Mouse (Mus musculus) frontal cortex, postnatal 10 days (tissue): ENCODE results near the gene Ube2j2.

ENCODE experiments used
- DNase-seq, 2 experiments: peaks; one replicate each; pipeline ENCODE4 v3.0.0; 2022; ENCODE audit warnings: low spot score in 2 of 2, mixed read lengths in 1 of 2

The Ube2j2 gene

DNA sequence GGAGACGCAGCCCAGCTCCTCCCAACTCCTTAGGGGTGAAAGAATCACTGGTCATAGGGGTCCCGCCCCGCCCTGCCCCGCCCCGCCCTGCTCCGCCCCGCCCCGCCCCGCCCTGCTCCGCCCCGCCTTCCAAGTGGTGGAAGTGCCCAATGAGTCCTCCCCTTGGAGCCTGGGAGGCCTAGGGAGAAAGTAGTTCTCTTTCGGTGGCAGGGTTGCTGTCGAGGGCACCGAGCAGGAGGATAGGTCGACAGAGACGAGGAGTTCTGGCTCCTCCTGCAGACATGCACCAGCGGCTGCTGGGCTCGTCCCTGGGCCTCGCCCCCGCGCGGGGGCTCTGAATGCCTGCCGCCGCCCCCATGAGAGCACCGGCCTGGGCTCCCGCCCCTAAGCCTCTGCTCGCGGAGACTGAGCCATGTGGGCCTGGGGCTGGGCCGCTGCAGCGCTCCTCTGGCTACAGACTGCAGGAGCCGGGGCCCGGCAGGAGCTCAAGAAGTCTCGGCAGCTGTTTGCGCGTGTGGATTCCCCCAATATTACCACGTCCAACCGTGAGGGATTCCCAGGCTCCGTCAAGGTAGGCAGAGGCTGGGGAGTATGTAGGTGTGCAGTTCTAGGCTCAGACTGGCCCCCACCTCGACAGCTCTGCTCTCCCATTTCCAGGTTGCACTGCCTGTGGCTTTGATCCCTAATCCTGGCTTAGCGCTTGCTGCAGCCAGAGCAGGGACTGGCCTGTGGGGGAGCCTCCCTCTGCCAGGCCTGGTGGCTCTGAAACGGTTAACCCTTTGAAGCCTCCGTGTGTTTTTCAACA, 18.7 kb downstream of the Ube2j2 start, which contains the start of gene C1qtnf12:
Gene C1qtnf12, plus strand, starts transcription at position 152 of the 805 bp plus-strand sequence.
- DNase-seq, result peak in 1 of 2 experiments; percentile 20

DNA sequence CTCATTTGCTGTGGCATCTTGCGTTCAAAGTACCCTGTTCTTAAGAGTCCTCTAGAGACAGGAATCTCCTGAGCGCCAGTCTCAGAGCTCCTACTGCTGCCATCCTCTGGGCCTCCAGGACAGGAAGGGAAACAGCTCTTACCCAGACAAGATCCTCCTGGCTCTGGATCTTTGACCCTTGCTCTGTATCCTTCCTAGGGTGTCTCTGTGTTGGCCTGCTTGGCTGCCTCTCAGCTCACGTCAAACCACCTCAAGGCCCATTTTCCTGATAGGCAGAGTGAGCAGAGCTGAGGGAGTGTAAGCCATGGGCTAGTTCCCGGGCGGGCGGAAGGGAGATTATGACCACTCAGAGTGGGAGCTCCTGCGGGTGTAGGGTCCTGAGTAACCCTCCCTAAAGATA, 19.5 kb downstream of the Ube2j2 start:
- no peak for DNase-seq

DNA sequence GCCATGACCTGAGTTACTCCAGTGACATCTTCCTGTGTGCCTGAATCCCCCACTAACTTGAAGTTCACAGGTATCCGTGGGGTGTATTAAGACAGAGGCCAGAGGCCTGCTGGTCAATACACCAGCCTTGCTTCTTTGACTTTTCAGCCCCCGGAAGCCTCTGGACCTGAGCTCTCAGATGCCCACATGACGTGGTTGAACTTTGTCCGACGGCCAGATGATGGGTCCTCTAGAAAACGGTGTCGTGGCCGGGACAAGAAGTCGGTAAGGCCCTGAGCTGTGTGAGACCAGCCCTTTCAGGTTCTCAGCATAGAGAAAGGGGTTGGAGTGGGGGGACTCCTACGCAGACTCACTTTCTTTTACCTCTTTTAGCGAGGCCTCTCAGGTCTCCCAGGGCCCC, 20.8 kb downstream of the Ube2j2 start:
- DNase-seq, result no peak

DNA sequence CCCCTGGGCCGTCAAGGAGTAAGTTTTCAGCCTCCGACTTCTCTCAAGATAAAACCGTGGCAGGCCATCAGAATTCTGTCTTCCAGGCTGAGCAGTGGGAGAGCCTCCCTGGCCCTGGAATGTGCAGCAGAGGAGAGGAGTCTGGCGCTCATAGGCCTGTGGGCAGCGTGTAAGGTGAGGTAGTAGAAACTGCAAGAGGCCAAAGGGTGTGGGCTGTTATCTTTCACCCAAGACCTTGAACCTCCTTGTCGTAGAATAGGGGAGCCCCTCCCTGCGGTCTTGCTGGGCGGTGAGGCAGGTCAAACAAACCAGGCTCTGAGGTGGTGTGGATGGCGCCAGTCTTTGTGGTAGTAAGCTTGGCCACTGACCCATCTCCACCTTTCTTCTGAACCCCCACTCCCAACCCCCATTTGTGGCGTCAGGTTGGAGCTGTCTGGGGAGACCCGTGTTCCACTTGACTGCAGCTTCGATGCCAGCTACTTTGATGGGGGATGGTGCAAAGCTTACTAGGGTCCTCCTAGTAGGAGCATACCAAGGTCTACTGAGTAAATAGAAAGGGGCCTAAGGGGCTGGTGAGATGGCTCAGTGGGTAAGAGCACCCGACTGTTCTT, 25.5 kb downstream of the Ube2j2 start:
- DNase-seq, result no peak

DNA sequence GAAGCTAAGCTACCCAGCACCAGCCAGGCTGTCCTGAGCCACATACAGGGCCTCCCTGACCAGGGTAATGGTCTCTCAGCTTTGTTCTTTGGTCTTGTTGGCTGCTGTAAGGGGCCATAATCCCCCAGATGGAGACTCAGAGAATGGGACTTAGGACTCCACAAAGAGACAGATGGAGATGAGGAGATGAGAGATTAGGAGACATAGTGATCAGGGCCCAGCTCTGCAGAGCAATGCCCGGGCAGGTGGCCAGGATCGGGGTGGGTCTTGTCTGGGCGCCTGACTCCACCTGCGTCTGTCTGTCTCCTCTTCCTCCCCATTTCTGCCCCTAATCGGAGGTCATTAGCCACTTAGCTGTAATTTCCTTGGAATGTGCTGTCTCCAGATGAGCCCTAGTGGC, 26.7 kb downstream of the Ube2j2 start:
- DNase-seq, result no peak

DNA sequence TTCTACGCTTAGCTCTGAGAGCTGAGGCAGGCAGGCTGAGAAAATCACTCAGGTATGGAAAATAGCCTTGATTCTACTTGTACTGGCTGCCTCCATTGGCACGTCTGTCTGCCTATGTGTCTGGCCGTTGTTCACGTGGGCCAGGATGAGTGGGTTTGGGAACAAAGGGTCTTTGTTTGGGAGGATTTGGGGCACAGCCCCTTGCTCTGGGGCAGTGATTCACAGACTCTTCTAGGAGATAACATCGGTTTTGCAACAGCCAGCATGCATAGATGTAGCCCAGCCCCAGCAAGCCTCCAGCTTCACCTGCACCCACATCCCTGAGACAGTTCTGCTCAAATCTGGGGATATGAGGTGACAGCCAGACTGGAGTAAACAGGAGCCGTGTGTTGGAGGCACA, 29.0 kb downstream of the Ube2j2 start:
- no peak for DNase-seq

DNA sequence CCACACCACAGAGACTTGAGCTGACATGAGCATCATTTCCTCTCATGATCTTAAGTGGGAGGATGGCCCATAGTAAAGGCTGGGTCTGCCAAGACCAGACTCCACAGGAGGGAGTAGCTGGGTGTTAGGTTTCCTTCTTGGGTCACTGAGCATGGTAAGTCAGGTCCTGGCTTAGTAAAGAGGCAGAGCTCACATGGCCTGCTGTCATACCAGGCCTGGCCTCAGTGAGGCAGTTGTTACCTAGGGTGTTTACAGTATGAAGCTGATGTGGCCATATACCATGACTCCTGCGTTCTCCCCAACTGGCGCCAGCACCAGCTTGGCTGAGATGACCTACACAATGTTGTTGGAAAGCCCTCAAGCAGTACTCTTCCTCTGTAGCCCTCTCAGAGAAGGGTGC, 29.6 kb downstream of the Ube2j2 start:
- no peak for DNase-seq

DNA sequence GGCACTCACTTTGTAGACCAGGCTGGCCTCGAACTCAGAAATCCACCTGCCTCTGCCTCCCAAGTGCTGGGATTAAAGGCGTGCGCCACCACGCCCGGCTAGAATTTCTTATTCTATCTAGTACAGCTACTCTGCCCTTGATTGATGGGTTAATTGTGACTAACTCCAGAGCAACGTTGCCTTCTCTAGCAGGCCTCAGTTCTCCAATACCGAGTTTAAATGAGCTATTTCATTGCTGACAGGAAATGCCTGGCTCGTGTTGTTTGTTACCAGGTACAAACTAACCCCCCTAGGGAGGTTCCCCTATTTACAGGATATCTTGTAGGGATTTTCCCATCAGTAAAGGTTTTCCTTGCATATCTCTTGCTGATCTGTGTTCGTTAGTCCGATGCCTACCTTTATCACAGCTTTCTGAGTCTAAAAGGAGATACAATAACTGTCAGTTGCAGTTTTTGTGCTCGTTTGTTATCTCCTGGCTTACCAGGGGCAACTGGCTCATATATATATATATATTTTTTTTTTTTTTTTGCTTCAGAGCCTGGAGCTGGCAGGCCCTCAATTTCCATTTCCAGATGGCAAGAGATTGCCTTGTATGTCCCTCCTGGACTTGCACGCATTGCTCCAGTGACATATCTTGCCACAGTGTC, 37.9 kb downstream of the Ube2j2 start:
- DNase-seq, result no peak

DNA sequence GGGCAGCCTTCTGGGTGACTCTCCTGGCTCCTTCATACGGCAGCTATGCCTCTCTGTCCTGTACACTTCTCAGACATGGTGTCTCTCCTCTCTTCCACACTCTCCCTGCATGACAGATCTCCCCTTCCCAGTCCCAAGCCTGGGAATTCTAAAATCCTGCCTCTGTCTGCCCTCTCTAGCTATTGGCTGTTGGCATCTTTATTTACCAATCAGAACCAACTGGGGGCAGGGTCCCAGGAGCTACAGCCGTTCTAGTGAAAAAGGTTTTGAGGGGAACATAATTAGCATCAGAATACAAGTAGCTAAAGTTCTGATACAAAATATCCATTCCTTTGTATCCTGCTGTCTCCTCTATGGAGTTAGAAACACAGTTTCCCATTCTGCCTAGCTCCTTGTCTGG, 40.2 kb downstream of the Ube2j2 start:
- no peak for DNase-seq

DNA sequence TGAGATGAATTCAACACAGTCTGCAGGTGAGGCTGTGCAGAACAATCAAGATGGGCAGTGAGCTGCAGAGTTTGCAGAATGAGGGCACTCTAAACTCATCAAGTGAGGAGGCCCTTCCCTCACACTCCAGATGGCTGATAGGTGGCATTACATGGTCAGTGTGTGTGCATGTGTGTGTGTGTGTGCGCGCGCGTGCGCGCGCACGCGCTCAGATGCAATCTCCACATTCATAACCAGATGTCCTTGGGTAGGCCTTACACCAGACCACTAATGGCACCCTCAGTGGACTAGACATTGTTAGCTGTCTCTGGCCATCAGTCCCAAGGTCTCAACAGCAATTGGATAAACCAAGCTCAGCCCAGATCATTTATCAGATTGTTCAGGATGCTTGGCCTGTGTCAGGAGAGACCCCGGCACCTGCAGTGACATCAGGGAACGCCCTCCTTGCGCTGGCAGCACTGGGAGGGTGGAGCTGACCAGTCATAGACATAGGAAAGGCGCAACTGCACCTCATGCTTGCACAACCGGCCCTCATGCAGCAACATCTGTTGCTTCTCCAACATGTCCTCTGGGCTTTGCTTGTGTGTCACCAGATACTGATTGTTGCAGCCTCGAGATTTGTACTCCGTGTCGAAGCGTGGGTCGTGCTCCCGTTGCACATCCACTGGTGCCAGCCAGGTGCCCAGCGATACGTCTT, 47.7 kb downstream of the Ube2j2 start:
- no peak for DNase-seq

DNA sequence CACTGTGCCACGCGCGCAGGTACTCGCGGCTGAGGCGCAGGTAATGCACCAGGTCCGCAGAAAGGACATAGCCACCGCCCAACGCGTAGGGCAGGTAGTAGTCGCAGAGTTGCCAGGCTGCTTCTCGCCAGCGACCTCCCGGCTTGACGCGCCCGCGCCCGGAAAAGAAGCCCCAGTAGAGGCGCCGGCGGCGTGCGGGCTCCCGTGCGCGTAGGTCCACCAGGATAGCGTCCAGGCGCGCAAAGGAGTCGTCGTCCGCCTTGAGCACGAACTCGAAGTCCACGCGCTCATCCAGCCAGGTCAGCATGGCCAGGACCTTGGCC, 48.2 kb downstream of the Ube2j2 start:
- peak in 1 of 2 experiments; percentile 76 for DNase-seq

DNA sequence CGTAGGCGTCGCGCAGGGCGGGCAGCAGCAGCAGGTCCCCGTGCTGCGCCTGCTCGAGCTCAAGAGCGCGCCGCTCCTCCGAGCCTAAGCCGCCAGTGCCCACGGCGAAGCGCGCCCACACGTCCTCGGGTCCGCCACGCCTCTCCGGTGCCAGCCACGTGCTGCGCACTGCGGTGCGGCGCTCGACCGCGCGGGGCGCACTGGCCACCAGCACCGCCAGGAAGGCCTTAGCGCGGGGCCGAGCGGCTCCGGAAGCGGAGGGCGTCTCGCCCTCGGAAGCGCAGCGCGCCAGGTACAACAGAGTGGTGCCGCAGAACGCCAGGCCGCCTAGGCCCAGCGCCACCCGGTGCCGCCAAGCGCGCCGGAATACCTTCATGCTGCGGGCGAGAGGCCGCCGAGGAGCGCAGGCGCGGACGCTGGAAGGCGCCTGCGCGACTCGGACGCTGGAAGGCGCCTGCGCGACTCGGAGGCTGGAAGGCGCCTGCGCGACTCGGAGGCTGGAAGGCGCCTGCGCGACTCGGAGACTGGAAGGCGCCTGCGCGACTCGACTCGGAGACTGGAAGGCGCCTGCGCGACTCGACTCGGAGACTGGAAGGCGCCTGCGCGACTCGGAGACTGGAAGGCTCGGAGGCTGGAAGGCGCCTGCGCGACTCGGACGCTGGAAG, 48.7 kb downstream of the Ube2j2 start, which contains the start of the genes B3galt6 and Sdf4:
Gene B3galt6, minus strand, starts transcription at position 409 of the 665 bp plus-strand sequence.
Gene Sdf4, plus strand, starts transcription at position 632 of the 665 bp plus-strand sequence.
- DNase-seq, result peak in 1 of 2 experiments; percentile 87

DNA sequence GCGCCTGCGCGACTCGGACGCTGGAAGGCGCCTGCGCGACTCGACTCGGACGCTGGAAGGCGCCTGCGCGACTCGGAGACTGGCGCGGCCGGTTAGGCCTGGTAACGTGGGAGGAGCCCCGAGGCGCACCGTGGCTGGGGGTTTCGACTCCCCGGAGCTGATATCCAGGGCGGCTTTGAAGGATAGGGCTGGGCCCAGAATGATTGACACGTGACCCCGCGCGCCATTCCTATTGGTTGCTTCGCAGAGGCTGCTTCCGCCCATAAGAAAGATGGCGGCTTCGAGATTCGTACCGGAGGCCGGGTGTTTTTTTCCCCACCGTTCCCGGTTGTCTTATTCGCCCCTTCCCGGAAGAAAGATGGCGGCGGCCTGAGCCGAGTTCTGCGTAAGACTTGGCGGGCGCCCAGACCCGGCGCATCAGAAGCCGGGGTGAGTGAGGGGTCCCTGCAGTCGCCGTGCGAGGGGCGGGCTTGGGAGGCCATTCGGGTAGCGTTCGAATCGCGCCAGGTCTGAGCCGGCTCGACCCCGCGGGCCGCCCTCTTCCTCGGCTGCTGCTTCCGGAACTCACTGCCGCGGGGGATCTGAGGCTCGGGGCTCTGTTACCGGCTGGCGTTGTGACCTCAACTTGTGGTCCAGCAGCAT, 49.4 kb downstream of the Ube2j2 start:
- peak; percentile 91 to 94 for DNase-seq

DNA sequence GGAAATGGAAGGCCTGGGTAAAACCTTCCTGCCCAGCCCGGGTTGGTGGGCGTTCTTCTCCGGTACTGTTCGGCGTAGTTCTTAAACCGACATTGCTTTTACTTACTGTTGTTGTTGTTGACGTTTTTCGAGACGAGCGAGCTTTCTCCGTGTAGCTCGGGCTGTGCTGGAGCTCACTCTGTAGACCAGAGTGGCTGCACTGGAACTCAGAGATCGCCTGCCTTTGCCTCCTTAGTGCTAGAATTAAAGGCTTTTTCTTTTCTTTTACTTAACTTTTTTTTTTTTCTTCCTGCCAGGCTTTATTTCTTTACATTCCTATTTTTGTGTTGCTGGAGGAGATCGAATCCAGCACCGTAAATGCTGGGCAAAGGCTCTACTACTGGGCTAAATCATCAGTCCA, 50.0 kb downstream of the Ube2j2 start:
- DNase-seq, result no peak

DNA sequence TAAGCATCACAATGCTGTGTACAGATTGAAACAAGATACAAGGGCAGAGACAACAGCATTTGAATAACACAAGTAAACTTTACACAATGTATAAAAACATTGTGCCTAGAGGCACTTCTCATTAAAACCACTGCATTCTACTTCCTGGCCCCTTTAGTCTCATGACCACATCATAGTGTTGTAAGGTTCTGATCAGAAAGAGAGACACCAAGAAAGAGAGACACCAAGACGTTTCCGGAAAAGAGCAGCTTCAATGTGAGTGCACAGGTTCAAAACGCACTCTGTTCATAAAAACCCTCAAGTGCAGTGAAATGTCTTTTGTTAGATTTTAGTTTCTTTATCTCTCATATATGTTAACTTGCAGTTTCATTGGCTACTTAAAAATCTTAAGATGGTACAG, 60.5 kb downstream of the Ube2j2 start:
- DNase-seq, result no peak

DNA sequence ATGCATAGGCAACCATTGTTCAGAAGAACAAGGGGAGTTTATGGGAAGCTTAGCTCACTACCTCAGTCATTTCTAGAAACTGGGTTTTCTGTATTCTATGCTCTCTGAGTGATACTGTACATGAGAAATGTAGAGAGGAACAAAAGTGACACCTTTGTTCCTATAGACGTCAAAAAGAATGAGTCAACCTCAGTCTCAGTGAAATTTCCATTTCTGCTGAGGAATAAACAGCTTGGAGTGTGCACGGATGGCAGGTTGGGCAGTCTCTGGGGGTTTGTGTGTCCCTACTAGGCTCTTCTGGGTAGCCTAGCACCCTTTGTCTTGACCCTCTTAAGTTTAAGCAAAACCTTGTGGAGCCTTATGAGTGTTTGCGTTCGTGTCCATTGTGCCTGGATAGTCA, 64.7 kb downstream of the Ube2j2 start:
- no peak for DNase-seq
